Mouse (Mus musculus): ENCODE measurements around the gene Fgfr1op2.

- TF ChIP-seq CTCF (IDR thresholded peaks at IDR 0.05): no peak
- no peak for TF ChIP-seq EP300 (IDR thresholded peaks at IDR 0.05)
Observed at GRCm38 (mm10) chr6:146612736-146613135, 35.7 kb downstream of the Fgfr1op2 start.
